Mouse (Mus musculus) cerebellum, adult 2 months (tissue): ENCODE data around the gene Adamts20.

Experiments used
- CTCF ChIP-seq: fragments of 200-500 bp; IDR thresholded peaks from 2 replicates; pipeline ENCODE4 v1.5.1; 2011; ENCODE audit warnings: low read depth, mild to moderate bottlenecking, control low read depth, low read length, moderate library complexity, borderline replicate concordance; ENCODE audit not compliant: insufficient read depth
- POLR2A ChIP-seq: fragments of 200-500 bp; IDR thresholded peaks from 2 replicates; pipeline ENCODE4 v1.6.1; 2011; ENCODE audit warnings: low read length, control low read depth, borderline replicate concordance; ENCODE audit not compliant: insufficient read depth

- TF ChIP-seq POLR2A: no peak
- no peak for TF ChIP-seq CTCF
Measured at GRCm38 (mm10) chr15:94479513-94480136, 14.4 kb upstream of the Adamts20 start.
